Mouse (Mus musculus): ENCODE results near the gene Ceacam10. TPM values are rescaled to one million over a fixed set of nuclear protein-coding genes. Genes with fewer than 3 reads are reported as not detected.

The Ceacam10 gene
- total RNA-seq, 2 experiments from 2014 or later, result 43.5 to 45.0 TPM

Other genes starting within 250 kb of the Ceacam10 start
- gene Irgq, start 246.5 kb upstream of the Ceacam10 start, total RNA-seq (2015), result 2.4 and 2.7 TPM in 2 replicates
- gene Irgq, start 246.5 kb upstream of the Ceacam10 start, total RNA-seq (2017), result 2.4 and 2.5 TPM in 2 replicates
- gene Pinlyp, start 231.1 kb upstream of the Ceacam10 start, total RNA-seq (2015), result not detected in 2 replicates
- not detected in 2 replicates for gene Pinlyp, start 231.1 kb upstream of the Ceacam10 start, total RNA-seq (2017)
- gene Xrcc1, start 230.9 kb upstream of the Ceacam10 start, total RNA-seq (2015), result 18.3 and 27.5 TPM in 2 replicates
- 17.6 and 25.1 TPM in 2 replicates for gene Xrcc1, start 230.9 kb upstream of the Ceacam10 start, total RNA-seq (2017)
- 148 and 171 TPM in 2 replicates for gene Ethe1, start 189.7 kb upstream of the Ceacam10 start, total RNA-seq (2015)
- gene Ethe1, start 189.7 kb upstream of the Ceacam10 start, total RNA-seq (2017), result 59.2 and 67.7 TPM in 2 replicates
- gene Zfp575, start 189.6 kb upstream of the Ceacam10 start, total RNA-seq (2015), result 0.16 and 0.27 TPM in 2 replicates
- gene Zfp575, start 189.6 kb upstream of the Ceacam10 start, total RNA-seq (2017), result 0.08 and 0.22 TPM in 2 replicates
- gene Phldb3, start 166.4 kb upstream of the Ceacam10 start, total RNA-seq (2015), result 1.0 and 1.2 TPM in 2 replicates
- gene Phldb3, start 166.4 kb upstream of the Ceacam10 start, total RNA-seq (2017), result 3.7 and 4.0 TPM in 2 replicates
- not detected in 2 replicates for gene Lypd3, start 140.7 kb upstream of the Ceacam10 start, total RNA-seq (2015)
- gene Lypd3, start 140.7 kb upstream of the Ceacam10 start, total RNA-seq (2017), result not detected in 2 replicates
- not detected in 2 replicates for gene Tex101, start 100.5 kb upstream of the Ceacam10 start, total RNA-seq (2015)
- gene Tex101, start 100.5 kb upstream of the Ceacam10 start, total RNA-seq (2017), result not detected in 2 replicates
- not detected in 2 replicates for gene BC049730, start 68.0 kb upstream of the Ceacam10 start, total RNA-seq (2015)
- not detected in 2 replicates for gene BC049730, start 68.0 kb upstream of the Ceacam10 start, total RNA-seq (2017)
- gene Gm4763, start 50.3 kb upstream of the Ceacam10 start, total RNA-seq (2015), result not detected in 2 replicates
- 0.24 TPM in 1 of 2 replicates, not detected in the other for gene Gm4763, start 50.3 kb upstream of the Ceacam10 start, total RNA-seq (2017)
- 170 and 199 TPM in 2 replicates for gene Cd177, start 16.9 kb upstream of the Ceacam10 start, total RNA-seq (2015)
- gene Cd177, start 16.9 kb upstream of the Ceacam10 start, total RNA-seq (2017), result 392 and 399 TPM in 2 replicates
- 9.6 and 10.0 TPM in 2 replicates for gene Gm9844, start 85.0 kb downstream of the Ceacam10 start, total RNA-seq (2015)
- 40.8 and 73.5 TPM in 2 replicates for gene Gm9844, start 85.0 kb downstream of the Ceacam10 start, total RNA-seq (2017)
- not detected in 2 replicates for gene Lypd4, start 92.7 kb downstream of the Ceacam10 start, total RNA-seq (2015)
- gene Lypd4, start 92.7 kb downstream of the Ceacam10 start, total RNA-seq (2017), result not detected in 2 replicates
- gene Dmrtc2, start 92.9 kb downstream of the Ceacam10 start, total RNA-seq (2015), result not detected in 2 replicates
- not detected in 2 replicates for gene Dmrtc2, start 92.9 kb downstream of the Ceacam10 start, total RNA-seq (2017)
- 1,493 and 1,909 TPM in 2 replicates for gene Rps19, start 107.2 kb downstream of the Ceacam10 start, total RNA-seq (2015)
- gene Rps19, start 107.2 kb downstream of the Ceacam10 start, total RNA-seq (2017), result 575 and 756 TPM in 2 replicates
- 0.64 and 1.0 TPM in 2 replicates for gene Cd79a, start 120.2 kb downstream of the Ceacam10 start, total RNA-seq (2015)
- gene Cd79a, start 120.2 kb downstream of the Ceacam10 start, total RNA-seq (2017), result 0.18 and 0.24 TPM in 2 replicates
- gene Arhgef1, start 125.7 kb downstream of the Ceacam10 start, total RNA-seq (2015), result 142 and 156 TPM in 2 replicates
- 116 and 142 TPM in 2 replicates for gene Arhgef1, start 125.7 kb downstream of the Ceacam10 start, total RNA-seq (2017)
- gene Gm4881, start 167.3 kb downstream of the Ceacam10 start, total RNA-seq (2015), result not detected in 2 replicates
- not detected in 2 replicates for gene Gm4881, start 167.3 kb downstream of the Ceacam10 start, total RNA-seq (2017)
- gene Rabac1, start 195.5 kb downstream of the Ceacam10 start, total RNA-seq (2015), result 85.5 and 102 TPM in 2 replicates
- gene Rabac1, start 195.5 kb downstream of the Ceacam10 start, total RNA-seq (2017), result 73.1 and 79.3 TPM in 2 replicates
- gene Atp1a3, start 228.8 kb downstream of the Ceacam10 start, total RNA-seq (2015), result 126 and 128 TPM in 2 replicates
- gene Atp1a3, start 228.8 kb downstream of the Ceacam10 start, total RNA-seq (2017), result 61.6 and 106 TPM in 2 replicates

Data from megakaryocyte, adult 5-6 weeks (primary cell).